Mouse (Mus musculus) liver, embryonic 12.5 days (tissue): ENCODE measurements around the gene Arid5a. TPM values are rescaled to one million over a fixed set of nuclear protein-coding genes. Genes with fewer than 3 reads are reported as not detected.

ENCODE experiments used
- ATAC-seq: fragments of 200-750 bp; cut with Nextera tagmentation; 2 replicates; pipeline ENCODE4 v1.8.0; 2017; ENCODE audit warnings: moderate number of reproducible peaks, mild to moderate bottlenecking, moderate library complexity
- H3K27ac ChIP-seq: fragments of 300-500 bp; sonication (generic); 2 replicates; pipeline ENCODE4 v1.5.1; 2016; ENCODE audit warnings: mild to moderate bottlenecking
- H3K27me3 ChIP-seq: fragments of 300-500 bp; sonication (generic); replicated peaks from 2 replicates; pipeline ENCODE4 v1.6.1; 2016; ENCODE audit warnings: mild to moderate bottlenecking, moderate library complexity
- H3K36me3 ChIP-seq: fragments of 300-500 bp; sonication (generic); 2 replicates; pipeline ENCODE4 v1.6.1; 2016; ENCODE audit warnings: mild to moderate bottlenecking, moderate library complexity
- H3K4me1 ChIP-seq: fragments of 300-500 bp; sonication (generic); 2 replicates; pipeline ENCODE4 v1.6.1; 2016
- H3K4me2 ChIP-seq: fragments of 300-500 bp; sonication (generic); 2 replicates; pipeline ENCODE4 v1.6.1; 2016; ENCODE audit warnings: mild to moderate bottlenecking, moderate library complexity
- H3K4me3 ChIP-seq: fragments of 300-500 bp; sonication (generic); 2 replicates; pipeline ENCODE4 v1.5.1; 2016; ENCODE audit warnings: mild to moderate bottlenecking, moderate library complexity
- H3K9ac ChIP-seq: fragments of 300-500 bp; sonication (generic); 2 replicates; pipeline ENCODE4 v1.6.1; 2016; ENCODE audit warnings: mild to moderate bottlenecking, moderate library complexity
- H3K9me3 ChIP-seq: fragments of 300-500 bp; sonication (generic); replicated peaks from 2 replicates; pipeline ENCODE4 v1.6.1; 2016; ENCODE audit warnings: mild to moderate bottlenecking, moderate library complexity
- WGBS: fragments of 180-500 bp; shearing (Covaris S2); methylation state at CpG from one replicate; pipeline ENCODE4 v1.1.7; 2016; ENCODE audit not compliant: insufficient replicate concordance; 5-methylcytosine and 5-hydroxymethylcytosine counted together
- polyA plus RNA-seq: library from polyadenylated mRNA; unstranded; fragments of >200 nt; fragmentation: Nextera tagmentation; extraction: Ambion mirVana; gene quantifications from 2 replicates; pipeline ENCODE4 v1.2.1, GENCODE M21; 2016

Gene Arid5a
- polyA plus RNA-seq, 1 experiment from 2014 or later, result 3.4 TPM

GRCm38 (mm10) chr1:36314959-36315775 is 7.6 kb downstream of the Arid5a start:
- no peaks in the 10 kb centered on the region for H3K9me3 ChIP-seq
- H3K27me3 ChIP-seq, result peaks cover 12% of the 10 kb centered on the region
- 70% methylated on average over 11 of the region's 11 CpGs for WGBS
- no peak overlapping the region for H3K4me2 ChIP-seq
- no peaks in the 10 kb centered on the region for H3K4me1 ChIP-seq
- no peak overlapping the region for H3K4me3 ChIP-seq
- 0 out of 2 replicates have a peak, but pooled peaks cover 3% of the 10 kb centered on the region for H3K36me3 ChIP-seq
- H3K9ac ChIP-seq, result no peak overlapping the region
- ATAC-seq, result no peak
- no peak overlapping the region for H3K27ac ChIP-seq

GRCm38 (mm10) chr1:36315776-36316100 is 8.2 kb downstream of the Arid5a start:
- Histone ChIP-seq H3K9me3 (no peaks in the 10 kb centered on the region), H3K27ac (no peak overlapping the region), H3K9ac (no peak overlapping the region), H3K36me3 (0 out of 2 replicates have a peak, but pooled peaks cover 3% of the 10 kb centered on the region), H3K4me1 (no peaks in the 10 kb centered on the region), H3K4me2 (no peak overlapping the region), H3K4me3 (no peak overlapping the region), H3K27me3 (peaks cover 9% of the 10 kb centered on the region; the same call in 1 of the 2 replicates)
- no peak for ATAC-seq
- 71% methylated on average over 2 of the region's 2 CpGs for WGBS

GRCm38 (mm10) chr1:36321164-36321563 is 13.6 kb downstream of the Arid5a start:
- Histone ChIP-seq H3K27me3 (no peaks in the 10 kb centered on the region), H3K4me1 (no peaks in the 10 kb centered on the region), H3K4me3 (no peak overlapping the region), H3K36me3 (0 out of 2 replicates have a peak, but pooled peaks cover 3% of the 10 kb centered on the region), H3K27ac (no peak overlapping the region), H3K9me3 (no peaks in the 10 kb centered on the region), H3K9ac (no peak overlapping the region), H3K4me2 (no peak overlapping the region)
- 70% methylated on average over 2 of the region's 2 CpGs for WGBS
- ATAC-seq, result no peak

- no peak overlapping the region for H3K4me2 ChIP-seq
- H3K27ac ChIP-seq, result no peak overlapping the region
- 65% methylated on average over 11 of the region's 11 CpGs for WGBS
- no peaks in the 10 kb centered on the region for H3K27me3 ChIP-seq
- 0 out of 2 replicates have a peak, but pooled peaks cover 3% of the 10 kb centered on the region for H3K36me3 ChIP-seq
- H3K4me3 ChIP-seq, result no peak overlapping the region
- no peaks in the 10 kb centered on the region for H3K9me3 ChIP-seq
- no peaks in the 10 kb centered on the region for H3K4me1 ChIP-seq
- ATAC-seq, result no peak
- H3K9ac ChIP-seq, result no peak overlapping the region
Measured at GRCm38 (mm10) chr1:36321829-36322573, 14.5 kb downstream of the Arid5a start.

- no peaks in the 10 kb centered on the region for H3K4me1 ChIP-seq
- H3K27me3 ChIP-seq, result no peaks in the 10 kb centered on the region
- H3K9me3 ChIP-seq, result no peaks in the 10 kb centered on the region
- no peak overlapping the region for H3K4me3 ChIP-seq
- ATAC-seq, result no peak
- 59% methylated on average over 9 of the region's 9 CpGs for WGBS
- no peak overlapping the region for H3K9ac ChIP-seq
- no peak overlapping the region for H3K4me2 ChIP-seq
- H3K27ac ChIP-seq, result no peak overlapping the region
- H3K36me3 ChIP-seq, result 0 out of 2 replicates have a peak, but pooled peaks cover 3% of the 10 kb centered on the region
Measured at GRCm38 (mm10) chr1:36323076-36323475, 15.5 kb downstream of the Arid5a start.

- WGBS, result 47% methylated on average over 8 of the region's 8 CpGs
- Histone ChIP-seq H3K4me1 (no peaks in the 10 kb centered on the region), H3K9ac (no peak overlapping the region), H3K36me3 (0 out of 2 replicates have a peak, but pooled peaks cover 3% of the 10 kb centered on the region), H3K9me3 (no peaks in the 10 kb centered on the region), H3K4me3 (no peak overlapping the region), H3K27me3 (no peaks in the 10 kb centered on the region), H3K27ac (no peak overlapping the region), H3K4me2 (no peak overlapping the region)
- 0 out of 2 replicates have a peak, but pooled peaks have one; percentile 38 for ATAC-seq
Measured at GRCm38 (mm10) chr1:36323746-36324448, 16.4 kb downstream of the Arid5a start.

GRCm38 (mm10) chr1:36325900-36326321 is 18.4 kb downstream of the Arid5a start:
- ATAC-seq, result no peak
- Histone ChIP-seq H3K4me2 (no peak overlapping the region), H3K27me3 (no peaks in the 10 kb centered on the region), H3K9ac (no peak overlapping the region), H3K27ac (no peak overlapping the region), H3K36me3 (peaks cover 9% of the 10 kb centered on the region; the same call in 1 of the 2 replicates), H3K4me1 (no peaks in the 10 kb centered on the region), H3K9me3 (no peaks in the 10 kb centered on the region), H3K4me3 (no peak overlapping the region)
- WGBS, result 79% methylated on average over 2 of the region's 2 CpGs

- no peaks in the 10 kb centered on the region for H3K27me3 ChIP-seq
- H3K36me3 ChIP-seq, result peaks cover 11% of the 10 kb centered on the region; the same call in 1 of the 2 replicates
- no peak overlapping the region for H3K27ac ChIP-seq
- H3K4me3 ChIP-seq, result no peak overlapping the region
- no peaks in the 10 kb centered on the region for H3K9me3 ChIP-seq
- no peak overlapping the region for H3K4me2 ChIP-seq
- 65% methylated on average over 2 of the region's 2 CpGs for whole genome bisulfite sequencing
- H3K4me1 ChIP-seq, result no peaks in the 10 kb centered on the region
- no peak overlapping the region for H3K9ac ChIP-seq
- no peak for ATAC-seq
Measured at GRCm38 (mm10) chr1:36326815-36327214, 19.3 kb downstream of the Arid5a start.

GRCm38 (mm10) chr1:36331743-36332142 is 24.2 kb downstream of the Arid5a start:
- H3K4me2 ChIP-seq, result no peak overlapping the region
- H3K4me3 ChIP-seq, result no peak overlapping the region
- no peaks in the 10 kb centered on the region for H3K9me3 ChIP-seq
- H3K9ac ChIP-seq, result no peak overlapping the region
- WGBS, result 61% methylated on average over 6 of the region's 6 CpGs
- peaks cover 36% of the 10 kb centered on the region for H3K36me3 ChIP-seq
- no peaks in the 10 kb centered on the region for H3K4me1 ChIP-seq
- H3K27me3 ChIP-seq, result no peaks in the 10 kb centered on the region
- no peak for ATAC-seq
- H3K27ac ChIP-seq, result no peak overlapping the region

GRCm38 (mm10) chr1:36332955-36333887 is 25.7 kb downstream of the Arid5a start:
- H3K4me1 ChIP-seq, result no peaks in the 10 kb centered on the region
- peaks cover 51% of the 10 kb centered on the region for H3K36me3 ChIP-seq
- no peaks in the 10 kb centered on the region for H3K9me3 ChIP-seq
- H3K27ac ChIP-seq, result no peak overlapping the region
- no peak overlapping the region for H3K4me3 ChIP-seq
- H3K4me2 ChIP-seq, result no peak overlapping the region
- H3K9ac ChIP-seq, result no peak overlapping the region
- 81% methylated on average over 14 of the region's 14 CpGs for WGBS
- ATAC-seq, result no peak
- no peaks in the 10 kb centered on the region for H3K27me3 ChIP-seq

GRCm38 (mm10) chr1:36342547-36342946 is 35.0 kb downstream of the Arid5a start:
- Histone ChIP-seq H3K4me2 (no peak overlapping the region), H3K4me1 (no peaks in the 10 kb centered on the region), H3K27ac (no peak overlapping the region), H3K36me3 (peaks cover 99% of the 10 kb centered on the region), H3K27me3 (no peaks in the 10 kb centered on the region), H3K4me3 (no peak overlapping the region), H3K9ac (no peak overlapping the region), H3K9me3 (no peaks in the 10 kb centered on the region)
- 76% methylated on average over 6 of the region's 6 CpGs for WGBS
- ATAC-seq, result no peak
